Mouse (Mus musculus): Measurements from ENCODE around the gene Hyal1. TPM values are rescaled to one million over a fixed set of nuclear protein-coding genes. Genes with fewer than 3 reads are reported as not detected.

Gene Hyal1
- polyA plus RNA-seq, 1 experiment: 4.7 TPM

GRCm38 (mm10) chr9:107580501-107581317 lies 4.0 kb downstream of the Hyal1 start, which contains the start of gene Hyal3:
Hyal3 (plus strand) TSS chr9:107580818.
- Histone ChIP-seq H3K4me3 (ENCODE audit: insufficient read depth, low read length) (peak within 1 kb of the TSS; percentile 69), H3K4me1 (ENCODE audit: control insufficient read depth, insufficient read depth, low read length) (peaks cover 17% of the 10 kb centered on the region), H3K27ac (ENCODE audit: insufficient read depth, low read depth, low read length) (peak within 1 kb of the TSS; percentile 84)
- 0 out of 2 replicates have a peak, but pooled peaks have one; percentile 8 for TF ChIP-seq CTCF (IDR thresholded peaks at IDR 0.05; ENCODE audit: low read depth, low read length)
- TF ChIP-seq POLR2A (IDR thresholded peaks at IDR 0.05; ENCODE audit: borderline replicate concordance, low read depth, low read length): 0 out of 2 replicates have a peak, but pooled peaks have one; percentile 75

GRCm38 (mm10) chr9:107581584-107581983 lies 4.9 kb downstream of the Hyal1 start:
- H3K4me1 ChIP-seq (ENCODE audit: control insufficient read depth, insufficient read depth, low read length): peaks cover 19% of the 10 kb centered on the region
- TF ChIP-seq CTCF (IDR thresholded peaks at IDR 0.05; ENCODE audit: low read depth, low read length) (no peak), POLR2A (IDR thresholded peaks at IDR 0.05; ENCODE audit: borderline replicate concordance, low read depth, low read length) (no peak)
- peak overlapping the region; percentile 69 for H3K4me3 ChIP-seq (ENCODE audit: insufficient read depth, low read length)

GRCm38 (mm10) chr9:107582509-107583062 lies 5.9 kb downstream of the Hyal1 start:
- TF ChIP-seq POLR2A (IDR thresholded peaks at IDR 0.05; ENCODE audit: borderline replicate concordance, low read depth, low read length) (no peak), CTCF (IDR thresholded peaks at IDR 0.05; ENCODE audit: low read depth, low read length) (no peak)
- H3K4me3 ChIP-seq (ENCODE audit: insufficient read depth, low read length): no peak overlapping the region
- H3K27ac ChIP-seq (ENCODE audit: insufficient read depth, low read depth, low read length): no peak overlapping the region
- peaks cover 21% of the 10 kb centered on the region for H3K4me1 ChIP-seq (ENCODE audit: control insufficient read depth, insufficient read depth, low read length)

More at GRCm38 (mm10) chr9:107581584-107581983, 4.9 kb downstream of the Hyal1 start:
- H3K27ac ChIP-seq (ENCODE audit: insufficient read depth, low read depth, low read length): peak overlapping the region; percentile 84; the same call in 1 of the 2 replicates

GRCm38 (mm10) chr9:107583174-107583573 lies 6.4 kb downstream of the Hyal1 start:
- Histone ChIP-seq H3K4me3 (ENCODE audit: insufficient read depth, low read length) (no peak overlapping the region), H3K27ac (ENCODE audit: insufficient read depth, low read depth, low read length) (no peak overlapping the region), H3K4me1 (ENCODE audit: control insufficient read depth, insufficient read depth, low read length) (peaks cover 21% of the 10 kb centered on the region)
- TF ChIP-seq POLR2A (IDR thresholded peaks at IDR 0.05; ENCODE audit: borderline replicate concordance, low read depth, low read length) (no peak), CTCF (IDR thresholded peaks at IDR 0.05; ENCODE audit: low read depth, low read length) (no peak)

GRCm38 (mm10) chr9:107586504-107586903 lies 9.8 kb downstream of the Hyal1 start:
- H3K4me3 ChIP-seq (ENCODE audit: insufficient read depth, low read length): peak overlapping the region; percentile 55; the same call in 1 of the 2 replicates
- H3K4me1 ChIP-seq (ENCODE audit: control insufficient read depth, insufficient read depth, low read length): peaks cover 17% of the 10 kb centered on the region
- no peak for TF ChIP-seq CTCF (IDR thresholded peaks at IDR 0.05; ENCODE audit: low read depth, low read length)
- no peak overlapping the region for H3K27ac ChIP-seq (ENCODE audit: insufficient read depth, low read depth, low read length)

- Histone ChIP-seq H3K4me3 (ENCODE audit: insufficient read depth, low read length) (peak within 1 kb of the TSS; percentile 79), H3K27ac (ENCODE audit: insufficient read depth, low read depth, low read length) (peak within 1 kb of the TSS; percentile 54), H3K4me1 (ENCODE audit: control insufficient read depth, insufficient read depth, low read length) (peaks cover 14% of the 10 kb centered on the region)
- TF ChIP-seq CTCF (IDR thresholded peaks at IDR 0.05; ENCODE audit: low read depth, low read length) (no peak), POLR2A (IDR thresholded peaks at IDR 0.05; ENCODE audit: borderline replicate concordance, low read depth, low read length) (no peak)
Measured at GRCm38 (mm10) chr9:107586974-107587832, 10.5 kb downstream of the Hyal1 start, which contains the start of gene Ifrd2. Ifrd2 (plus strand) TSS chr9:107587642.

GRCm38 (mm10) chr9:107587833-107588639 lies 11.3 kb downstream of the Hyal1 start:
- Histone ChIP-seq H3K4me1 (ENCODE audit: control insufficient read depth, insufficient read depth, low read length) (peaks cover 14% of the 10 kb centered on the region), H3K4me3 (ENCODE audit: insufficient read depth, low read length) (peak overlapping the region; percentile 79), H3K27ac (ENCODE audit: insufficient read depth, low read depth, low read length) (peak overlapping the region; percentile 54)
- TF ChIP-seq POLR2A (IDR thresholded peaks at IDR 0.05; ENCODE audit: borderline replicate concordance, low read depth, low read length) (no peak), CTCF (IDR thresholded peaks at IDR 0.05; ENCODE audit: low read depth, low read length) (no peak)

GRCm38 (mm10) chr9:107590058-107590772 lies 13.5 kb downstream of the Hyal1 start:
- Histone ChIP-seq H3K4me1 (ENCODE audit: control insufficient read depth, insufficient read depth, low read length) (peaks cover 14% of the 10 kb centered on the region), H3K4me3 (ENCODE audit: insufficient read depth, low read length) (no peak overlapping the region), H3K27ac (ENCODE audit: insufficient read depth, low read depth, low read length) (no peak overlapping the region)
- TF ChIP-seq CTCF (IDR thresholded peaks at IDR 0.05; ENCODE audit: low read depth, low read length) (no peak), POLR2A (IDR thresholded peaks at IDR 0.05; ENCODE audit: borderline replicate concordance, low read depth, low read length) (no peak)
